Comparison of ENCODE assay signal across 9 mouse cellular contexts in the genomic region with DNA sequence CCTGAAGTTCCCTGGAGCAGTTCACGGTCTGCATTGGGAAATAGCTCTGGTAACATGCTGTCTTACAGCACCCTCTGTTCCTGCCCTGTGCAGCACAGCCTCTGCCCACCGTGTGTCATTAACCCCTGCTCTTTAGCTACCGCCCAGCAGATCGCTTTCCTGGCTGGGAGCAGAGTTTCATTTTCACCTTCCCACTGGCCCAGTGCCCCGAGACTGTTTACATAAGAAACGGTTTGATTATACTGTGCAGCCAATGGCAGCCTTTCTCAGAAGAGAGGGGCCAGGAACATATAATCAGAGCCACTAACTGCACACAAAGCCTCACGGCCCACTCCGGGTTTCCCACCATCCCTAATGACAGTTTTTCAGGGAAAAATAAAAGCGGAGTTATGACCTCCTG.
A peak's percentile ranks its signal among the peaks of the same experiment; 100 is the strongest.
DNase-seq lines count a peak whose midpoint lies in the region; ATAC-seq and TF ChIP-seq lines count a peak whose summit lies in the region.
"Had no signal": no experiment of that assay in that cellular context is flagged by ENCODE, and none has a peak within 500 bp of the region (broad histone marks: within the 10 kb centered on the region; RNA-seq: fewer than 3 reads in every experiment).

No protein-coding gene starts in this region.

- H3K4me3 ChIP-seq in gastrocnemius, adult 2 months: peak overlapping the region; percentile 35
- H3K4me3 ChIP-seq in kidney, postnatal 0 days (replicated peaks; ENCODE audit: low read depth, low read length): no peak overlapping the region
- no peak overlapping the region for H3K4me3 ChIP-seq in left cerebral cortex, adult 2 months

- DNase-seq in kidney, adult 11 months: peak; percentile 85
- DNase-seq in kidney, postnatal 4 days: no peak
- peak; percentile 88 for DNase-seq in gastrocnemius, adult 2 months
- peak; percentile 73 for DNase-seq in kidney, postnatal 0 days (ENCODE audit: low spot score)
- peak; percentile 91 for DNase-seq in lung, postnatal 25 days (ENCODE audit: low spot score)
- DNase-seq in layer of hippocampus, postnatal 10 days (ENCODE audit: low spot score in 2 of 2): no peak
- DNase-seq in left cerebral cortex, postnatal 10 days (ENCODE audit: extremely low spot score in 1 of 2, low spot score in 2 of 2): no peak
- no peak for DNase-seq in left cerebral cortex, adult 2 months (ENCODE audit: extremely low spot score in 1 of 2, low spot score in 2 of 2)

- WGBS in kidney, postnatal 0 days: 13% methylated on average over 9 of the region's 9 CpGs

- no peaks in the 10 kb centered on the region for H3K27me3 ChIP-seq in kidney, postnatal 0 days (ENCODE audit: insufficient read depth, low read length)
- H3K27me3 ChIP-seq: Patski had no signal

- H3K9ac ChIP-seq in kidney, postnatal 0 days (ENCODE audit: low read depth, low read length): no peak overlapping the region

- no peaks in the 10 kb centered on the region for H3K9me3 ChIP-seq in kidney, postnatal 0 days (replicated peaks; ENCODE audit: low read length)

- no peaks in the 10 kb centered on the region for H3K36me3 ChIP-seq in kidney, postnatal 0 days (ENCODE audit: insufficient read depth, low read length)

- no peak for TF ChIP-seq CTCF in gastrocnemius, adult 2 months (IDR thresholded peaks at IDR 0.05)
- TF ChIP-seq CTCF in kidney, postnatal 0 days (IDR thresholded peaks at IDR 0.05; ENCODE audit: low read depth): no peak
- TF ChIP-seq CTCF in left cerebral cortex, adult 2 months (IDR thresholded peaks at IDR 0.05): no peak

- intact Hi-C loops in gastrocnemius, adult 2 months (cut with DNase I): loop anchor here (5.0 kb wide), 1 partner anchor 46 kb away; no protein-coding TSS in a partner anchor
- intact Hi-C loops in left cerebral cortex, postnatal 10 days (cut with DNase I): no loop called here
- intact Hi-C loops in left cerebral cortex, adult 2 months (cut with DNase I): no loop called here

- peaks cover 3% of the 10 kb centered on the region; the same call in 1 of the 2 replicates for H3K4me1 ChIP-seq in kidney, postnatal 0 days (replicated peaks; ENCODE audit: insufficient read depth, low read length)

- peak overlapping the region; percentile 97 for H3K27ac ChIP-seq in gastrocnemius, adult 2 months
- no peak overlapping the region for H3K27ac ChIP-seq in kidney, postnatal 0 days
- H3K27ac ChIP-seq in left cerebral cortex, adult 2 months: no peak overlapping the region

- no peak for ATAC-seq in kidney, postnatal 0 days (replicated peaks; ENCODE audit: low FRiP score, low read depth)
- ATAC-seq: Patski had no signal

- no peak overlapping the region for H3K4me2 ChIP-seq in kidney, postnatal 0 days (ENCODE audit: low read length)

Comparison
In these comparisons a context has a peak if more than half of its experiments do, and no peak if none do; other contexts are left out.
1. DNase-seq: peak in kidney, adult 11 months (single experiment), gastrocnemius, adult 2 months (single experiment), kidney, postnatal 0 days (single experiment) and lung, postnatal 25 days (single experiment); none in kidney, postnatal 4 days (0 of 2), layer of hippocampus, postnatal 10 days (0 of 2), left cerebral cortex, postnatal 10 days (0 of 2) and left cerebral cortex, adult 2 months (0 of 2).